Mouse (Mus musculus) lung, postnatal 0 days (tissue): ENCODE data around the gene Nkx3-2. TPM values are rescaled to one million over a fixed set of nuclear protein-coding genes. Genes with fewer than 3 reads are reported as not detected.

Experiments
- ATAC-seq: fragments of 200-750 bp; cut with Nextera tagmentation; 2 replicates; pipeline ENCODE4 v1.8.0; 2017; ENCODE audit warnings: moderate library complexity
- DNase-seq: peaks from one replicate; pipeline ENCODE4 v3.0.0-alpha.2; 2016; ENCODE audit warnings: low spot score
- H3K27ac ChIP-seq: fragments of 300-500 bp; sonication (generic); 2 replicates; pipeline ENCODE4 v1.5.1; 2014; ENCODE audit warnings: antibody characterized with exemption, mild to moderate bottlenecking, low read length, mixed read lengths
- H3K27me3 ChIP-seq: fragments of 300-500 bp; sonication (generic); replicated peaks from 2 replicates; pipeline ENCODE4 v1.6.1; 2014; ENCODE audit warnings: low read length, mixed read lengths; ENCODE audit not compliant: insufficient read depth
- H3K36me3 ChIP-seq: fragments of 300-500 bp; sonication (generic); 2 replicates; pipeline ENCODE4 v1.6.1; 2014; ENCODE audit warnings: low read length, mixed read lengths; ENCODE audit not compliant: insufficient read depth
- H3K4me1 ChIP-seq: fragments of 300-500 bp; sonication (generic); 2 replicates; pipeline ENCODE4 v1.6.1; 2014; ENCODE audit warnings: antibody characterized with exemption, low read depth, low read length, mixed read lengths; ENCODE audit not compliant: insufficient read depth
- H3K4me2 ChIP-seq: fragments of 300-500 bp; sonication (generic); replicated peaks from 2 replicates; pipeline ENCODE4 v1.6.1; 2014; ENCODE audit warnings: low read depth, mild to moderate bottlenecking, low read length, moderate library complexity, mixed read lengths
- H3K4me3 ChIP-seq: fragments of 300-500 bp; sonication (generic); 2 replicates; pipeline ENCODE4 v1.5.1; 2014; ENCODE audit warnings: low read depth, low read length
- H3K9ac ChIP-seq: fragments of 300-500 bp; sonication (generic); replicated peaks from 2 replicates; pipeline ENCODE4 v1.6.1; 2014; ENCODE audit warnings: low read depth, mild to moderate bottlenecking
- H3K9me3 ChIP-seq: fragments of 300-500 bp; sonication (generic); 2 replicates; pipeline ENCODE4 v1.6.1; 2016; ENCODE audit warnings: low read length, mixed read lengths
- CTCF ChIP-seq: IDR thresholded peaks from 2 replicates; pipeline ENCODE4 v1.5.1; 2016; ENCODE audit warnings: antibody characterized with exemption, mild to moderate bottlenecking
- EP300 ChIP-seq: IDR thresholded peaks from 2 replicates; pipeline ENCODE4 v1.6.1; 2016; ENCODE audit warnings: antibody characterized with exemption, mild to moderate bottlenecking, control low read depth
- WGBS: fragments of 180-500 bp; shearing (Covaris S2); extraction: QIAGEN DNeasy Blood & Tissue Kit; methylation state at CpG from one replicate; pipeline ENCODE4 v1.1.7; 2014; 5-methylcytosine and 5-hydroxymethylcytosine counted together
- polyA plus RNA-seq: library from polyadenylated mRNA; unstranded; fragments of >200 nt; fragmentation: Nextera tagmentation; extraction: Ambion mirVana; gene quantifications from 2 replicates; pipeline ENCODE4 v1.2.1, GENCODE M21; 2015

Nkx3-2 gene
- polyA plus RNA-seq, 1 experiment from 2014 or later: not detected

GRCm38 (mm10) chr5:41804643-41805042 lies 40.3 kb upstream of the Nkx3-2 start:
- Histone ChIP-seq H3K27ac (no peak overlapping the region), H3K4me3 (no peak overlapping the region), H3K9me3 (no peaks in the 10 kb centered on the region), H3K4me2 (no peak overlapping the region), H3K9ac (no peak overlapping the region), H3K36me3 (peaks cover 25% of the 10 kb centered on the region; the same call in 1 of the 2 replicates), H3K4me1 (no peaks in the 10 kb centered on the region), H3K27me3 (no peaks in the 10 kb centered on the region)
- WGBS: 80% methylated on average over 2 of the region's 2 CpGs
- TF ChIP-seq CTCF: no peak
- TF ChIP-seq EP300: no peak
- no peak for ATAC-seq
- no peak for DNase-seq

- Histone ChIP-seq H3K9ac (no peak overlapping the region), H3K27ac (no peak overlapping the region), H3K9me3 (no peaks in the 10 kb centered on the region), H3K27me3 (no peaks in the 10 kb centered on the region), H3K4me2 (no peak overlapping the region), H3K36me3 (peaks cover 26% of the 10 kb centered on the region; the same call in 1 of the 2 replicates), H3K4me3 (no peak overlapping the region), H3K4me1 (no peaks in the 10 kb centered on the region)
- 88% methylated on average over 2 of the region's 2 CpGs for WGBS
- no peak for TF ChIP-seq EP300
- ATAC-seq (no peak), DNase-seq (no peak)
These were observed 37.3 kb upstream of the Nkx3-2 start for GRCm38 (mm10) chr5:41801622-41802021.

- ATAC-seq (no peak), DNase-seq (no peak)
- Histone ChIP-seq H3K4me3 (no peak overlapping the region), H3K9ac (no peak overlapping the region), H3K27me3 (no peaks in the 10 kb centered on the region), H3K4me1 (no peaks in the 10 kb centered on the region), H3K4me2 (no peak overlapping the region), H3K36me3 (peaks cover 28% of the 10 kb centered on the region; the same call in 1 of the 2 replicates), H3K9me3 (no peaks in the 10 kb centered on the region), H3K27ac (no peak overlapping the region)
- TF ChIP-seq EP300: no peak
- TF ChIP-seq CTCF: no peak
These were observed 30.1 kb upstream of the Nkx3-2 start for GRCm38 (mm10) chr5:41794434-41794833.

- Histone ChIP-seq H3K9me3 (no peaks in the 10 kb centered on the region), H3K4me3 (no peak overlapping the region), H3K27ac (no peak overlapping the region), H3K36me3 (peaks cover 26% of the 10 kb centered on the region), H3K9ac (no peak overlapping the region), H3K4me1 (no peaks in the 10 kb centered on the region), H3K4me2 (no peak overlapping the region), H3K27me3 (no peaks in the 10 kb centered on the region)
- TF ChIP-seq CTCF: no peak
- no peak for TF ChIP-seq EP300
- WGBS: 83% methylated on average over 2 of the region's 2 CpGs
- ATAC-seq: no peak
- no peak for DNase-seq
These were observed 26.2 kb upstream of the Nkx3-2 start for GRCm38 (mm10) chr5:41790517-41790916.

- Histone ChIP-seq H3K36me3 (peaks cover 29% of the 10 kb centered on the region), H3K4me3 (no peak overlapping the region), H3K4me2 (no peak overlapping the region), H3K27ac (no peak overlapping the region), H3K4me1 (no peaks in the 10 kb centered on the region), H3K9me3 (no peaks in the 10 kb centered on the region), H3K27me3 (no peaks in the 10 kb centered on the region), H3K9ac (no peak overlapping the region)
- ATAC-seq: no peak
- DNase-seq: no peak
- 80% methylated on average over 6 of the region's 6 CpGs for WGBS
- TF ChIP-seq EP300 (no peak), CTCF (no peak)
These were observed 24.6 kb upstream of the Nkx3-2 start for GRCm38 (mm10) chr5:41788877-41789276.

- H3K4me3 ChIP-seq: no peak overlapping the region
- H3K9me3 ChIP-seq: no peaks in the 10 kb centered on the region
- no peak for DNase-seq
- 88% methylated on average over 5 of the region's 5 CpGs for WGBS
- H3K4me2 ChIP-seq: no peak overlapping the region
- no peaks in the 10 kb centered on the region for H3K27me3 ChIP-seq
- no peaks in the 10 kb centered on the region for H3K4me1 ChIP-seq
- H3K27ac ChIP-seq: no peak overlapping the region
- ATAC-seq: no peak
- peaks cover 15% of the 10 kb centered on the region; the same call in 1 of the 2 replicates for H3K36me3 ChIP-seq
- H3K9ac ChIP-seq: no peak overlapping the region
- TF ChIP-seq EP300: no peak
These were observed 17.6 kb upstream of the Nkx3-2 start for GRCm38 (mm10) chr5:41781890-41782289.

GRCm38 (mm10) chr5:41780026-41780425 lies 15.7 kb upstream of the Nkx3-2 start:
- Histone ChIP-seq H3K9me3 (no peaks in the 10 kb centered on the region), H3K4me1 (no peaks in the 10 kb centered on the region), H3K36me3 (no peaks in the 10 kb centered on the region), H3K9ac (no peak overlapping the region), H3K27me3 (no peaks in the 10 kb centered on the region), H3K4me2 (no peak overlapping the region), H3K4me3 (no peak overlapping the region), H3K27ac (no peak overlapping the region)
- 75% methylated on average over 3 of the region's 3 CpGs for WGBS
- DNase-seq: no peak
- no peak for ATAC-seq
- no peak for TF ChIP-seq CTCF
- no peak for TF ChIP-seq EP300
